Mouse (Mus musculus): ENCODE data around the gene Tgm5.
A peak's percentile ranks its signal among the peaks of the same experiment; 100 is the strongest.
"Not testable (repeated sequence)": the region's sequence is repeated elsewhere in the genome, so short reads cannot be mapped to it uniquely, and the experiment has no call there.

The Tgm5 gene

GRCm38 (mm10) chr2:121039382-121039781, 46.3 kb downstream of the Tgm5 start:
- no peak for DNase-seq

GRCm38 (mm10) chr2:121038851-121039250, 46.8 kb downstream of the Tgm5 start:
- DNase-seq, result not testable (repeated sequence)

GRCm38 (mm10) chr2:121036733-121037341, 48.8 kb downstream of the Tgm5 start, which contains the start of gene Epb42:
TSS of gene Epb42 (minus strand) at chr2:121037072.
- DNase-seq, result no peak

- DNase-seq, result no peak
Measured at GRCm38 (mm10) chr2:121022918-121023317, 62.7 kb downstream of the Tgm5 start.

- DNase-seq, result no peak
Measured at GRCm38 (mm10) chr2:121017151-121017550, 68.5 kb downstream of the Tgm5 start.

GRCm38 (mm10) chr2:121016226-121016625, 69.4 kb downstream of the Tgm5 start:
- no peak for DNase-seq

- no peak for DNase-seq
Measured at GRCm38 (mm10) chr2:121015507-121015906, 70.1 kb downstream of the Tgm5 start.

GRCm38 (mm10) chr2:121012676-121013075, 73.0 kb downstream of the Tgm5 start:
- no peak for DNase-seq

GRCm38 (mm10) chr2:121009071-121009677, 76.5 kb downstream of the Tgm5 start:
- DNase-seq, result no peak

GRCm38 (mm10) chr2:121008664-121009007, 77.0 kb downstream of the Tgm5 start:
- no peak for DNase-seq

- peak; percentile 79 for DNase-seq
Measured at GRCm38 (mm10) chr2:121007925-121008663, 77.5 kb downstream of the Tgm5 start, which contains the start of gene Ccndbp1. TSS of gene Ccndbp1 (plus strand) at chr2:121008403.

GRCm38 (mm10) chr2:121006986-121007385, 78.7 kb downstream of the Tgm5 start:
- no peak for DNase-seq

- DNase-seq, result no peak
Measured at GRCm38 (mm10) chr2:121004018-121004811, 81.4 kb downstream of the Tgm5 start.

GRCm38 (mm10) chr2:121003586-121003985, 82.1 kb downstream of the Tgm5 start:
- no peak for DNase-seq

GRCm38 (mm10) chr2:120998863-120999262, 86.8 kb downstream of the Tgm5 start:
- DNase-seq, result no peak

GRCm38 (mm10) chr2:120996607-120997006, 89.0 kb downstream of the Tgm5 start:
- DNase-seq, result not testable (repeated sequence)
